Mouse (Mus musculus) B cell, adult 2 months (primary cell): Measurements from ENCODE around the gene Cavin2.

Experiments
- DNase-seq, 2 experiments: peaks; one replicate each; pipeline ENCODE4 v3.0.0; 2022

Cavin2 gene

GRCm38 (mm10) chr1:51288755-51289619, at the start of gene Cavin2:
Gene Cavin2, plus strand, starts transcription at chr1:51289126.
- no peak for DNase-seq

- DNase-seq, result no peak
Observed at GRCm38 (mm10) chr1:51241311-51241986, 47.5 kb upstream of the Cavin2 start.

GRCm38 (mm10) chr1:51243294-51243693, 45.6 kb upstream of the Cavin2 start:
- DNase-seq, result no peak

- DNase-seq, result no peak
Observed at GRCm38 (mm10) chr1:51243869-51244268, 45.1 kb upstream of the Cavin2 start.

- DNase-seq, result no peak
Observed at GRCm38 (mm10) chr1:51245381-51245780, 43.5 kb upstream of the Cavin2 start.

- DNase-seq, result no peak
Observed at GRCm38 (mm10) chr1:51250302-51250701, 38.6 kb upstream of the Cavin2 start.

- no peak for DNase-seq
Observed at GRCm38 (mm10) chr1:51265118-51265800, 23.7 kb upstream of the Cavin2 start.

- DNase-seq, result no peak
Observed at GRCm38 (mm10) chr1:51265926-51266325, 23.0 kb upstream of the Cavin2 start.

GRCm38 (mm10) chr1:51267125-51267524, 21.8 kb upstream of the Cavin2 start:
- DNase-seq, result no peak

- no peak for DNase-seq
Observed at GRCm38 (mm10) chr1:51268225-51268624, 20.7 kb upstream of the Cavin2 start.

- DNase-seq, result no peak
Observed at GRCm38 (mm10) chr1:51270196-51270935, 18.6 kb upstream of the Cavin2 start.

- DNase-seq, result no peak
Observed at GRCm38 (mm10) chr1:51271845-51272244, 17.1 kb upstream of the Cavin2 start.

- no peak for DNase-seq
Observed at GRCm38 (mm10) chr1:51272583-51273201, 16.2 kb upstream of the Cavin2 start.

- no peak for DNase-seq
Observed at GRCm38 (mm10) chr1:51277879-51278567, 10.9 kb upstream of the Cavin2 start.

- DNase-seq, result no peak
Observed at GRCm38 (mm10) chr1:51288201-51288600, 725 bp upstream of the Cavin2 start.

- no peak for DNase-seq
Observed at GRCm38 (mm10) chr1:51289620-51290445, 907 bp downstream of the Cavin2 start.

- no peak for DNase-seq
Observed at GRCm38 (mm10) chr1:51290634-51291033, 1.7 kb downstream of the Cavin2 start.

GRCm38 (mm10) chr1:51292348-51292747, 3.4 kb downstream of the Cavin2 start:
- DNase-seq, result no peak

- no peak for DNase-seq
Observed at GRCm38 (mm10) chr1:51300295-51300930, 11.5 kb downstream of the Cavin2 start.

- DNase-seq, result no peak
Observed at GRCm38 (mm10) chr1:51307056-51307455, 18.1 kb downstream of the Cavin2 start.
